Mouse (Mus musculus) embryo, embryonic 10 days (tissue): ENCODE results near the gene Rbms3.

ENCODE experiments used
- DNase-seq: peaks from one replicate; pipeline ENCODE4 v3.0.0-alpha.2; 2015; ENCODE audit warnings: low spot score

Gene Rbms3

GRCm38 (mm10) chr9:116834949-116835348 lies 794.8 kb downstream of the Rbms3 start:
- peak; percentile 34 for DNase-seq

- no peak for DNase-seq
These were observed 796.0 kb downstream of the Rbms3 start for GRCm38 (mm10) chr9:116833677-116834076.

GRCm38 (mm10) chr9:116832822-116833221 lies 796.9 kb downstream of the Rbms3 start:
- no peak for DNase-seq

- DNase-seq, result no peak
These were observed 798.3 kb downstream of the Rbms3 start for GRCm38 (mm10) chr9:116831386-116831785.

GRCm38 (mm10) chr9:116829929-116830328 lies 799.8 kb downstream of the Rbms3 start:
- DNase-seq, result no peak

GRCm38 (mm10) chr9:116821601-116822000 lies 808.1 kb downstream of the Rbms3 start:
- no peak for DNase-seq

GRCm38 (mm10) chr9:116817196-116817595 lies 812.5 kb downstream of the Rbms3 start:
- DNase-seq, result no peak

- peak; percentile 14 for DNase-seq
These were observed 815.1 kb downstream of the Rbms3 start for GRCm38 (mm10) chr9:116814495-116815094.

- DNase-seq, result no peak
These were observed 816.3 kb downstream of the Rbms3 start for GRCm38 (mm10) chr9:116813396-116813795.

- no peak for DNase-seq
These were observed 820.5 kb downstream of the Rbms3 start for GRCm38 (mm10) chr9:116809260-116809659.

- DNase-seq, result no peak
These were observed 821.3 kb downstream of the Rbms3 start for GRCm38 (mm10) chr9:116808401-116808800.

- peak; percentile 64 for DNase-seq
These were observed 822.3 kb downstream of the Rbms3 start for GRCm38 (mm10) chr9:116807166-116808081.

GRCm38 (mm10) chr9:116803292-116803731 lies 826.4 kb downstream of the Rbms3 start:
- no peak for DNase-seq

GRCm38 (mm10) chr9:116802602-116803001 lies 827.1 kb downstream of the Rbms3 start:
- DNase-seq, result no peak

- no peak for DNase-seq
These were observed 834.3 kb downstream of the Rbms3 start for GRCm38 (mm10) chr9:116795240-116795955.

- no peak for DNase-seq
These were observed 837.9 kb downstream of the Rbms3 start for GRCm38 (mm10) chr9:116791850-116792249.

- DNase-seq, result peak; percentile 44
These were observed 843.3 kb downstream of the Rbms3 start for GRCm38 (mm10) chr9:116786136-116787046.

GRCm38 (mm10) chr9:116771820-116772219 lies 857.9 kb downstream of the Rbms3 start:
- DNase-seq, result peak; percentile 40

GRCm38 (mm10) chr9:116769358-116770054 lies 860.2 kb downstream of the Rbms3 start:
- no peak for DNase-seq

- peak; percentile 33 for DNase-seq
These were observed 867.2 kb downstream of the Rbms3 start for GRCm38 (mm10) chr9:116762395-116763025.
